Mouse (Mus musculus): ENCODE data around the gene Gapvd1.

DNA sequence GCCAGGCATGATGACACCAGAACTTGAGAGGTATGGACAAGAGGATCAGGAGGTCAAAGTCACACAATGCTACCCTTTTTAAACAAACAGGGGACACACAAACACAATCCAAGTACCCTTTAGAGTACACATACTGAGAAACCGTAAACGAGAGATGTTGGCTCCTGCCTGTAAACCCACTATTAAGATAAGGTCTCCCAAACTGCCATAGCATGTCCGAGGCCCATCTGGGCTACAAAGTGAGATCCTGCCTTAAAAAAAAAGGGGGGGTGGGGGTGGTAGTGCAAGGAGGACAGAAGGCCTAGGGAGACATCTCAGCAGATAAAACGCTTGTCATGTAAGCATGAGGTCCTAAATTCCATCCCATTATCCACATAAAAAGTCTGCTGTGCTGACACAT is 6.6 kb downstream of the Gapvd1 start:
- TF ChIP-seq CTCF (IDR thresholded peaks at IDR 0.05; ENCODE audit: low read depth) (no peak), EP300 (IDR thresholded peaks at IDR 0.05; ENCODE audit: low read depth) (no peak)

Data from liver, postnatal 0 days (tissue).